Mouse (Mus musculus): ENCODE results near the gene Calu. TPM values are rescaled to one million over a fixed set of nuclear protein-coding genes. Genes with fewer than 3 reads are reported as not detected.
"Not testable (repeated sequence)": the region's sequence is repeated elsewhere in the genome, so short reads cannot be mapped to it uniquely, and the experiment has no call there.

Calu gene
- polyA plus RNA-seq, 1 experiment from 2014 or later: 447 TPM

DNA sequence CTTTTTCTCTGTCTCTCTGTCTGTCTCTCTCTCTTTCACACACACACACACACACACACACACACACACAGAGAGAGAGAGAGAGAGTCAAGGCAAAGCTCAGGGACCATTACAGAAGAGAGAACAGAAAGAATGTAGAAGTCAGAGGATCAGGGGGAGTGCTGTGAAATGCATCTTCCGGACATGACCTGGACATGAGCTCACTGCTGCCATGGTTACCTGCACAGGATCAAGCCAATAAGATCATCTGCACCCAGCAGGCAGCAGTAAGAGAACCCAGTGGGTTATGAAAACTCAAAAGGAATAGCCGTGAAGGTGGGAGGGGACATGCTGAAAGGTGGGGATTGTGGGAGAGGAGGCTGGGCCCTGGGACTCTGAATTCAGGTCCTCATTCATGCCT, 34.6 kb downstream of the Calu start:
- no peak for ATAC-seq (ENCODE audit: low read depth)
- no peak overlapping the region for H3K27ac ChIP-seq (ENCODE audit: low read length)
- no peak overlapping the region for H3K4me2 ChIP-seq (ENCODE audit: low read depth, low read length)
- 44% methylated on average over 2 of the region's 2 CpGs for WGBS
- H3K9ac ChIP-seq (ENCODE audit: low read length): no peak overlapping the region
- no peaks in the 10 kb centered on the region for H3K27me3 ChIP-seq (ENCODE audit: control insufficient read depth, insufficient read depth, low read depth, low read length)
- peaks cover 3% of the 10 kb centered on the region; the same call in 1 of the 2 replicates for H3K36me3 ChIP-seq (ENCODE audit: control insufficient read depth, insufficient read depth, low read length)
- peaks cover under 1% of the 10 kb centered on the region; the same call in 1 of the 2 replicates for H3K4me1 ChIP-seq (replicated peaks; ENCODE audit: control insufficient read depth, insufficient read depth, low read length)
- no peaks in the 10 kb centered on the region for H3K9me3 ChIP-seq (ENCODE audit: control insufficient read depth, low read length)
- H3K4me3 ChIP-seq (ENCODE audit: low read length): no peak overlapping the region

GRCm38 (mm10) chr6:29388052-29388518, 40.2 kb downstream of the Calu start, which contains the start of gene Opn1sw:
Gene Opn1sw, minus strand, starts transcription at chr6:29388468.
- Histone ChIP-seq H3K27me3 (ENCODE audit: control insufficient read depth, insufficient read depth, low read depth, low read length) (no peaks in the 10 kb centered on the region), H3K4me2 (ENCODE audit: low read depth, low read length) (peak within 1 kb of the TSS; percentile 52), H3K9me3 (ENCODE audit: control insufficient read depth, low read length) (no peaks in the 10 kb centered on the region), H3K9ac (ENCODE audit: low read length) (peak within 1 kb of the TSS; percentile 34), H3K27ac (ENCODE audit: low read length) (peak within 1 kb of the TSS; percentile 62), H3K36me3 (ENCODE audit: control insufficient read depth, insufficient read depth, low read length) (no peaks in the 10 kb centered on the region), H3K4me1 (replicated peaks; ENCODE audit: control insufficient read depth, insufficient read depth, low read length) (peaks cover 13% of the 10 kb centered on the region), H3K4me3 (ENCODE audit: low read length) (peak within 1 kb of the TSS; percentile 44)
- ATAC-seq (ENCODE audit: low read depth): peak; percentile 80
- 4% methylated on average over 12 of the region's 12 CpGs for WGBS

DNA sequence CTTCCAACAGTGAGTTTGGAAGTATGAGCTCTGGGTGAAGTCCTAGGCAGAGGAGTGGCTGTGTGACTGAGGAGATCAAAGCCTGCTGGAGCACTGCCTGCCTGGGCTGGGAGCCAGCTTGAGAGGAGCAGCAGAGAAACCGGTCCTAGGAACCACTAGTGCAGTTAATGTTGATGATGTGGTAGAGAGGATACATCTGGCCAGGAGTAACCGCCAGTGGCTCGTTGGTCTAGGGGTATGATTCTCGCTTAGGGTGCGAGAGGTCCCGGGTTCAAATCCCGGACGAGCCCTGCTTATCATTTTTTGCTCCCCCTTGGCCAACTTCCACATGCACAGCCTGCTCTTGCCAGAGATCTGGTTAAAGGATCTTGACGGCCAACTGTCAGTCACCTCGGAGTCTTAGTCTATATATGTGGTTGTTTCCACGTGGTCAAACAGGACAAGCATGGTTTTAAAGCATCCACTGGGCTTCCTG, 40.8 kb downstream of the Calu start:
- no peaks in the 10 kb centered on the region for H3K27me3 ChIP-seq (ENCODE audit: control insufficient read depth, insufficient read depth, low read depth, low read length)
- peak overlapping the region; percentile 44 for H3K4me3 ChIP-seq (ENCODE audit: low read length)
- H3K9me3 ChIP-seq (ENCODE audit: control insufficient read depth, low read length): no peaks in the 10 kb centered on the region
- peaks cover 13% of the 10 kb centered on the region for H3K4me1 ChIP-seq (replicated peaks; ENCODE audit: control insufficient read depth, insufficient read depth, low read length)
- peak; percentile 98 for ATAC-seq (ENCODE audit: low read depth)
- H3K36me3 ChIP-seq (ENCODE audit: control insufficient read depth, insufficient read depth, low read length): no peaks in the 10 kb centered on the region
- H3K4me2 ChIP-seq (ENCODE audit: low read depth, low read length): peak overlapping the region; percentile 52
- H3K9ac ChIP-seq (ENCODE audit: low read length): peak overlapping the region; percentile 25
- H3K27ac ChIP-seq (ENCODE audit: low read length): peak overlapping the region; percentile 62
- 2% methylated on average over 11 of the region's 11 CpGs for WGBS

- no peak overlapping the region for H3K4me2 ChIP-seq (ENCODE audit: low read depth, low read length)
- H3K36me3 ChIP-seq (ENCODE audit: control insufficient read depth, insufficient read depth, low read length): no peaks in the 10 kb centered on the region
- WGBS: 46% methylated on average over 9 of the region's 9 CpGs
- H3K27ac ChIP-seq (ENCODE audit: low read length): no peak overlapping the region
- H3K4me1 ChIP-seq (replicated peaks; ENCODE audit: control insufficient read depth, insufficient read depth, low read length): peaks cover 13% of the 10 kb centered on the region
- ATAC-seq (ENCODE audit: low read depth): no peak
- no peaks in the 10 kb centered on the region; the same call in 1 of the 2 replicates for H3K27me3 ChIP-seq (ENCODE audit: control insufficient read depth, insufficient read depth, low read depth, low read length)
- H3K4me3 ChIP-seq (ENCODE audit: low read length): no peak overlapping the region
- no peaks in the 10 kb centered on the region for H3K9me3 ChIP-seq (ENCODE audit: control insufficient read depth, low read length)
- H3K9ac ChIP-seq (ENCODE audit: low read length): no peak overlapping the region
Measured at GRCm38 (mm10) chr6:29389425-29389824, 41.6 kb downstream of the Calu start.

- not testable (repeated sequence) for H3K9ac ChIP-seq (ENCODE audit: low read length); H3K27ac ChIP-seq (ENCODE audit: low read length); ATAC-seq (ENCODE audit: low read depth); H3K4me3 ChIP-seq (ENCODE audit: low read length); H3K4me2 ChIP-seq (ENCODE audit: low read depth, low read length); H3K27me3 ChIP-seq (ENCODE audit: control insufficient read depth, insufficient read depth, low read depth, low read length); H3K9me3 ChIP-seq (ENCODE audit: control insufficient read depth, low read length); H3K36me3 ChIP-seq (ENCODE audit: control insufficient read depth, insufficient read depth, low read length)
- peaks cover 13% of the 10 kb centered on the region for H3K4me1 ChIP-seq (replicated peaks; ENCODE audit: control insufficient read depth, insufficient read depth, low read length)
- WGBS: 85% methylated on average over 1 of the region's 1 CpGs
Measured at GRCm38 (mm10) chr6:29390500-29390899, 42.6 kb downstream of the Calu start.

DNA sequence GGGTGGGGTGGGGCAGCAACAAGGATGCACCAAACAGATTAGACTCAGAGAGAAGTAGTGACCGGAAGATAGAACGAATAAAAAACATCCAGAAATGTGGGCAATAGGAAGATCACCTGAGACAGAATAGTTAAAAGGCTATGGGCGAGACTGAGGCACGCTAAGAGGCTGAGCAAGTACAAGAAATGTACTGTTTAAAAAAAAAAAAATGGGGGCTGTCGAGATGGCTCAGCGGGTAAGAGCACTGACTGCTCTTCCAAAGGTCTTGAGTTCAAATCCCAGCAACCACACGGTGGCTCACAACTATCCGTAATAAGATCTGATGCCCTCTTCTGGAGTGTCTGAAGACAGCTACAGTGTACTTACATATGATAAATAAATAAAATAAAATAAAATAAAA, 43.4 kb downstream of the Calu start:
- Histone ChIP-seq H3K4me1 (replicated peaks; ENCODE audit: control insufficient read depth, insufficient read depth, low read length) (peaks cover 16% of the 10 kb centered on the region), H3K27me3 (ENCODE audit: control insufficient read depth, insufficient read depth, low read depth, low read length) (peaks cover 10% of the 10 kb centered on the region)
- H3K4me2 ChIP-seq (ENCODE audit: low read depth, low read length); H3K9ac ChIP-seq (ENCODE audit: low read length); H3K4me3 ChIP-seq (ENCODE audit: low read length); ATAC-seq (ENCODE audit: low read depth); H3K36me3 ChIP-seq (ENCODE audit: control insufficient read depth, insufficient read depth, low read length); H3K9me3 ChIP-seq (ENCODE audit: control insufficient read depth, low read length); H3K27ac ChIP-seq (ENCODE audit: low read length): not testable (repeated sequence)
- 68% methylated on average over 8 of the region's 8 CpGs for WGBS

DNA sequence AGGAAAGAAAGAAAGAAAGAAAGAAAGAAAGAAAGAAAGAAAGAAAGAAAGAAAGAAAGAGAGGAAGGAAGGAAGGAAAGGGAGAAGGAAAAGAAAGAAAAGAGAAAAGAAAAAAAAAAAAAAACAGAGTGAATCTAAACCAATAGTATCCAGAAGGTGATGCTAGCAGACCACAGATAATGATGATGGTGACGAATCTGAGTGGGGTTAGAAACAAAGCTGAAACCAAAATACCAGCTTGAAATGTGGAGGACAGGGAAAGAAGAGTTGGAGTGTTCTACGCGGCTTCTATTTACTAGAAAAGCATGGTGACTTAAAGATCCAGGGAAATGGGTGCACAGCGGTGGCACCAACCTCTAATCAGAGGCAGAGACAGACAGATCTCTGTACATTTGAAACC, 43.9 kb downstream of the Calu start:
- Histone ChIP-seq H3K4me3 (ENCODE audit: low read length) (no peak overlapping the region), H3K27me3 (ENCODE audit: control insufficient read depth, insufficient read depth, low read depth, low read length) (peaks cover 10% of the 10 kb centered on the region), H3K4me1 (replicated peaks; ENCODE audit: control insufficient read depth, insufficient read depth, low read length) (peaks cover 16% of the 10 kb centered on the region), H3K9ac (ENCODE audit: low read length) (no peak overlapping the region), H3K4me2 (ENCODE audit: low read depth, low read length) (no peak overlapping the region), H3K9me3 (ENCODE audit: control insufficient read depth, low read length) (no peaks in the 10 kb centered on the region), H3K36me3 (ENCODE audit: control insufficient read depth, insufficient read depth, low read length) (no peaks in the 10 kb centered on the region), H3K27ac (ENCODE audit: low read length) (no peak overlapping the region)
- 65% methylated on average over 4 of the region's 4 CpGs for WGBS
- no peak for ATAC-seq (ENCODE audit: low read depth)

DNA sequence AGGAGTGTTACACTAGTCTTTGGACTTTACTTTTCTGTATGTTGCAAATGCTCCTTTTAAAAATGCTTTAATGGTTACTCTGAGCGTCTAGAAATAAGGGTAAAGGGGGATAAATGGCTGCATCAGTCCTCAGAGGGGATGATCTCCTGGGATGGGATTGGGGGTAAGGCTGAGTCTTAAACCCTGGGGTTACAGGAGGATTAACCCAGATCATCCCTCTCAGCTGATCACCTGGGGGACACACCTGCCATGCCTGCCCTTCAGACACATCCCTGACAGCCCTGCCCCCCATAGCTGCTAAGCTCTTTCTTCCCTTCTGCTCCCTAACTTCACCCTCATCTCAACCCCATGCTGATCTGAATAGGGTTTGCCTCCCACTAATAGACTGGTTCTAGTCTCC, 46.4 kb downstream of the Calu start:
- Histone ChIP-seq H3K4me1 (replicated peaks; ENCODE audit: control insufficient read depth, insufficient read depth, low read length) (peaks cover 8% of the 10 kb centered on the region), H3K9ac (ENCODE audit: low read length) (no peak overlapping the region), H3K4me3 (ENCODE audit: low read length) (no peak overlapping the region), H3K9me3 (ENCODE audit: control insufficient read depth, low read length) (no peaks in the 10 kb centered on the region), H3K36me3 (ENCODE audit: control insufficient read depth, insufficient read depth, low read length) (no peaks in the 10 kb centered on the region), H3K4me2 (ENCODE audit: low read depth, low read length) (no peak overlapping the region), H3K27me3 (ENCODE audit: control insufficient read depth, insufficient read depth, low read depth, low read length) (peaks cover 10% of the 10 kb centered on the region), H3K27ac (ENCODE audit: low read length) (no peak overlapping the region)
- ATAC-seq (ENCODE audit: low read depth): no peak
- WGBS: 54% methylated on average over 1 of the region's 1 CpGs

- peak; percentile 93 for ATAC-seq (ENCODE audit: low read depth)
- Histone ChIP-seq H3K4me2 (ENCODE audit: low read depth, low read length) (peak within 1 kb of the TSS; percentile 93), H3K27ac (ENCODE audit: low read length) (no peak within 1 kb of the TSS), H3K36me3 (ENCODE audit: control insufficient read depth, insufficient read depth, low read length) (no peaks in the 10 kb centered on the region), H3K9ac (ENCODE audit: low read length) (peak within 1 kb of the TSS; percentile 63), H3K9me3 (ENCODE audit: control insufficient read depth, low read length) (no peaks in the 10 kb centered on the region), H3K4me1 (replicated peaks; ENCODE audit: control insufficient read depth, insufficient read depth, low read length) (peaks cover 6% of the 10 kb centered on the region), H3K27me3 (ENCODE audit: control insufficient read depth, insufficient read depth, low read depth, low read length) (peaks cover 10% of the 10 kb centered on the region), H3K4me3 (ENCODE audit: low read length) (peak within 1 kb of the TSS; percentile 56)
- WGBS: 1% methylated on average over 32 of the region's 49 CpGs
Measured at GRCm38 (mm10) chr6:29395910-29396713, 48.2 kb downstream of the Calu start, which contains the start of gene Ccdc136. Gene Ccdc136, plus strand, starts transcription at chr6:29396309.
